Mouse (Mus musculus) brain, embryonic 14.5 days (tissue): ENCODE measurements around the gene Acsbg2.

Experiments
- CTCF ChIP-seq: fragments of 200-500 bp; IDR thresholded peaks from 2 replicates; pipeline ENCODE4 v1.5.1; 2012; ENCODE audit warnings: inconsistent platforms, mild to moderate bottlenecking, moderate library complexity, borderline replicate concordance; ENCODE audit not compliant: insufficient read depth, insufficient read length; ENCODE audit errors: extremely low read depth
- POLR2A ChIP-seq: fragments of 200-500 bp; IDR thresholded peaks from 2 replicates; pipeline ENCODE4 v1.6.1; 2012; ENCODE audit warnings: mild to moderate bottlenecking, inconsistent platforms, borderline replicate concordance; ENCODE audit not compliant: poor library complexity, insufficient read depth, insufficient read length, severe bottlenecking; ENCODE audit errors: extremely low read depth

DNA sequence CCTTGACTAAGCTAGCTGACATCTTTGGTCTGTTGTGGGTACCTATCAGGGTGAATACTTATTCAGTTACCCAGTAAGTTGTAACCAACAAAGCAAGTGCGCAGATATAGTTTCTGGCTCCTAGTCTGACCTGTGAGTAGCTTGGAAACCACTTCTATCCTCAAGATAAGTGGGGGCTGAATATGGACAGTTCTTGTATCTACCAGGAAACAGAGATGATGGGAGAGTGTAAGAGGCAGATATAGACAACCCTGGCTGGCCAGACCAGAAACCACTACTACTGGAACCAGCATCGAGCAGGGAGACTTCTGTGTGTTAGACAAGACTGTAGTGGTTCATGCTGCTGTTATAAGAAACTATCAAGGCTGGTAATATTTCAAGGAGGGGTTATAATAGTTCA is 15.8 kb upstream of the Acsbg2 start:
- no peak for TF ChIP-seq CTCF
- no peak for TF ChIP-seq POLR2A
